Mouse (Mus musculus) megakaryocyte, embryonic 14.5 days (primary cell): Measurements from ENCODE around the gene Exoc2. TPM values are rescaled to one million over a fixed set of nuclear protein-coding genes. Genes with fewer than 3 reads are reported as not detected.

Experiments used
- H3K27me3 ChIP-seq: replicated peaks from 2 replicates; pipeline ENCODE3; 2012; ENCODE audit warnings: inconsistent platforms
- H3K36me3 ChIP-seq: replicated peaks from 2 replicates; pipeline ENCODE3; 2012; ENCODE audit warnings: low read length, inconsistent platforms, mixed read lengths
- H3K4me1 ChIP-seq: 2 replicates; pipeline ENCODE4 v1.6.1; 2012; ENCODE audit warnings: inconsistent platforms
- H3K4me3 ChIP-seq: replicated peaks from 2 replicates; pipeline ENCODE3; 2012; ENCODE audit warnings: moderate library complexity, mild to moderate bottlenecking, inconsistent platforms
- H3K9me3 ChIP-seq: 2 replicates; pipeline ENCODE4 v1.6.1; 2012; ENCODE audit warnings: inconsistent platforms
- FLI1 ChIP-seq: IDR thresholded peaks from 2 replicates; pipeline ENCODE4 v1.6.1; 2012; ENCODE audit warnings: low read length, inconsistent platforms, mixed read lengths
- GATA1 ChIP-seq: IDR thresholded peaks from 3 replicates; pipeline ENCODE4 v1.6.1; 2012; ENCODE audit warnings: mixed read lengths, low read length, inconsistent platforms, borderline replicate concordance
- polyA plus RNA-seq: library from polyadenylated mRNA; stranded (reverse); fragments of >175 nt; gene quantifications from 2 replicates; pipeline ENCODE4 v1.2.3, GENCODE M21; 2012; ENCODE audit warnings: low replicate concordance; ENCODE audit not compliant: insufficient read depth

The Exoc2 gene
- polyA plus RNA-seq, 1 experiment: 3.9 TPM

GRCm38 (mm10) chr13:30834349-30834748, 139.5 kb downstream of the Exoc2 start:
- no peak for TF ChIP-seq GATA1
- no peak for TF ChIP-seq FLI1
- peaks cover 62% of the 10 kb centered on the region for H3K36me3 ChIP-seq
- no peaks in the 10 kb centered on the region for H3K27me3 ChIP-seq
- no peaks in the 10 kb centered on the region for H3K9me3 ChIP-seq
- H3K4me3 ChIP-seq: peak overlapping the region; percentile 86
- H3K4me1 ChIP-seq: peaks cover 61% of the 10 kb centered on the region

- Histone ChIP-seq H3K4me3 (peak overlapping the region; percentile 75), H3K36me3 (peaks cover 62% of the 10 kb centered on the region), H3K9me3 (no peaks in the 10 kb centered on the region), H3K27me3 (no peaks in the 10 kb centered on the region), H3K4me1 (peaks cover 64% of the 10 kb centered on the region)
- TF ChIP-seq GATA1 (no peak), FLI1 (no peak)
These were observed 140.3 kb downstream of the Exoc2 start for GRCm38 (mm10) chr13:30833476-30834149.

GRCm38 (mm10) chr13:30831369-30831768, 142.5 kb downstream of the Exoc2 start:
- Histone ChIP-seq H3K4me3 (no peak overlapping the region), H3K4me1 (peaks cover 65% of the 10 kb centered on the region), H3K27me3 (no peaks in the 10 kb centered on the region), H3K9me3 (no peaks in the 10 kb centered on the region), H3K36me3 (peaks cover 71% of the 10 kb centered on the region)
- TF ChIP-seq GATA1: no peak
- no peak for TF ChIP-seq FLI1

- no peaks in the 10 kb centered on the region for H3K27me3 ChIP-seq
- H3K9me3 ChIP-seq: no peaks in the 10 kb centered on the region
- TF ChIP-seq FLI1: no peak
- no peak for TF ChIP-seq GATA1
- H3K4me1 ChIP-seq: peaks cover 35% of the 10 kb centered on the region
- H3K36me3 ChIP-seq: peaks cover 98% of the 10 kb centered on the region
- H3K4me3 ChIP-seq: no peak overlapping the region
These were observed 147.4 kb downstream of the Exoc2 start for GRCm38 (mm10) chr13:30826511-30826910.

- peaks cover 98% of the 10 kb centered on the region for H3K36me3 ChIP-seq
- no peaks in the 10 kb centered on the region for H3K9me3 ChIP-seq
- peaks cover 27% of the 10 kb centered on the region for H3K4me1 ChIP-seq
- H3K4me3 ChIP-seq: no peak overlapping the region
- no peak for TF ChIP-seq GATA1
- TF ChIP-seq FLI1: no peak
- no peaks in the 10 kb centered on the region for H3K27me3 ChIP-seq
These were observed 149.0 kb downstream of the Exoc2 start for GRCm38 (mm10) chr13:30824903-30825302.

- Histone ChIP-seq H3K36me3 (peaks cover 98% of the 10 kb centered on the region), H3K9me3 (no peaks in the 10 kb centered on the region), H3K4me1 (peaks cover 30% of the 10 kb centered on the region), H3K4me3 (no peak overlapping the region), H3K27me3 (no peaks in the 10 kb centered on the region)
- no peak for TF ChIP-seq GATA1
These were observed 153.3 kb downstream of the Exoc2 start for GRCm38 (mm10) chr13:30820555-30820954.

- no peaks in the 10 kb centered on the region for H3K9me3 ChIP-seq
- peaks cover 36% of the 10 kb centered on the region for H3K4me1 ChIP-seq
- peaks cover 98% of the 10 kb centered on the region for H3K36me3 ChIP-seq
- TF ChIP-seq FLI1 (no peak), GATA1 (no peak)
- H3K27me3 ChIP-seq: no peaks in the 10 kb centered on the region
- no peak overlapping the region for H3K4me3 ChIP-seq
These were observed 154.0 kb downstream of the Exoc2 start for GRCm38 (mm10) chr13:30819891-30820290.

- Histone ChIP-seq H3K9me3 (no peaks in the 10 kb centered on the region), H3K4me1 (peaks cover 47% of the 10 kb centered on the region), H3K27me3 (no peaks in the 10 kb centered on the region), H3K36me3 (peaks cover 89% of the 10 kb centered on the region), H3K4me3 (no peak overlapping the region)
- TF ChIP-seq FLI1 (no peak), GATA1 (no peak)
These were observed 156.5 kb downstream of the Exoc2 start for GRCm38 (mm10) chr13:30817436-30817835.

GRCm38 (mm10) chr13:30814256-30814655, 159.6 kb downstream of the Exoc2 start:
- H3K4me3 ChIP-seq: no peak overlapping the region
- no peaks in the 10 kb centered on the region for H3K9me3 ChIP-seq
- peaks cover 69% of the 10 kb centered on the region for H3K36me3 ChIP-seq
- no peak for TF ChIP-seq GATA1
- no peak for TF ChIP-seq FLI1
- no peaks in the 10 kb centered on the region for H3K27me3 ChIP-seq
- H3K4me1 ChIP-seq: peaks cover 32% of the 10 kb centered on the region

- Histone ChIP-seq H3K4me1 (peaks cover 32% of the 10 kb centered on the region), H3K4me3 (no peak overlapping the region), H3K9me3 (no peaks in the 10 kb centered on the region), H3K27me3 (no peaks in the 10 kb centered on the region), H3K36me3 (peaks cover 61% of the 10 kb centered on the region)
- TF ChIP-seq FLI1 (no peak), GATA1 (no peak)
These were observed 160.4 kb downstream of the Exoc2 start for GRCm38 (mm10) chr13:30813464-30813863.
